Mouse (Mus musculus): Measurements from ENCODE around the gene Ttll7.
A peak's percentile ranks its signal among the peaks of the same experiment; 100 is the strongest.

GRCm38 (mm10) chr3:146945887-146946286 lies 93.7 kb downstream of the Ttll7 start:
- no peak for TF ChIP-seq NANOG (IDR thresholded peaks at IDR 0.05; ENCODE audit: borderline replicate concordance, low read length)
- TF ChIP-seq CTCF (conservative IDR thresholded peaks at IDR 0.05; ENCODE audit: low read length): peak; percentile 74
